Mouse (Mus musculus) cerebellum, adult 2 months (tissue): ENCODE data around the gene Pde9a. TPM values are rescaled to one million over a fixed set of nuclear protein-coding genes. Genes with fewer than 3 reads are reported as not detected.

Source experiments
- DNase-seq, 2 experiments: peaks; one replicate each; pipeline ENCODE4 v3.0.0; 2021
- H3K27ac ChIP-seq: fragments of 200-500 bp; 2 replicates; pipeline ENCODE4 v1.5.1; 2012; ENCODE audit warnings: low read length, control low read depth, inconsistent platforms; ENCODE audit not compliant: insufficient read depth
- H3K27me3 ChIP-seq: fragments of 200-500 bp; 2 replicates; pipeline ENCODE4 v1.6.1; 2012; ENCODE audit warnings: inconsistent platforms, mild to moderate bottlenecking, low read length, moderate library complexity; ENCODE audit not compliant: control insufficient read depth, insufficient read depth
- H3K4me1 ChIP-seq: fragments of 200-500 bp; 2 replicates; pipeline ENCODE4 v1.6.1; 2011; ENCODE audit warnings: low read length; ENCODE audit not compliant: control insufficient read depth, insufficient read depth
- H3K4me3 ChIP-seq: fragments of 200-500 bp; replicated peaks from 2 replicates; pipeline ENCODE3; 2011; ENCODE audit warnings: mild to moderate bottlenecking, low read depth, low read length, control low read depth; ENCODE audit not compliant: insufficient read depth
- CTCF ChIP-seq: fragments of 200-500 bp; IDR thresholded peaks from 2 replicates; pipeline ENCODE4 v1.5.1; 2011; ENCODE audit warnings: low read depth, mild to moderate bottlenecking, control low read depth, low read length, moderate library complexity, borderline replicate concordance; ENCODE audit not compliant: insufficient read depth
- POLR2A ChIP-seq: fragments of 200-500 bp; IDR thresholded peaks from 2 replicates; pipeline ENCODE4 v1.6.1; 2011; ENCODE audit warnings: low read length, control low read depth, borderline replicate concordance; ENCODE audit not compliant: insufficient read depth
- WGBS: fragments of 180-500 bp; shearing (Covaris S2); methylation state at CpG from one replicate; pipeline ENCODE4 v1.1.7; 2018; 5-methylcytosine and 5-hydroxymethylcytosine counted together
- polyA plus RNA-seq: library from polyadenylated mRNA; depleted of rRNA; stranded (reverse); fragments of >200 nt; gene quantifications from 2 replicates; pipeline ENCODE4 v1.2.3, GENCODE M21; 2012

The Pde9a gene
- polyA plus RNA-seq, 1 experiment: 83.1 TPM

- Histone ChIP-seq H3K4me1 (no peaks in the 10 kb centered on the region), H3K4me3 (no peak overlapping the region), H3K27ac (no peak overlapping the region), H3K27me3 (no peaks in the 10 kb centered on the region)
- 67% methylated on average over 10 of the region's 10 CpGs for whole genome bisulfite sequencing
- TF ChIP-seq POLR2A: no peak
- no peak for TF ChIP-seq CTCF
- DNase-seq: no peak
Observed at GRCm38 (mm10) chr17:31486616-31487198, 100.7 kb downstream of the Pde9a start.

GRCm38 (mm10) chr17:31487433-31488060 is 101.5 kb downstream of the Pde9a start:
- no peak for TF ChIP-seq CTCF
- TF ChIP-seq POLR2A: no peak

GRCm38 (mm10) chr17:31491355-31491754 is 105.3 kb downstream of the Pde9a start:
- TF ChIP-seq POLR2A (no peak), CTCF (no peak)
- peaks cover 4% of the 10 kb centered on the region for H3K4me1 ChIP-seq
- H3K4me3 ChIP-seq: no peak overlapping the region
- DNase-seq: no peak
- no peaks in the 10 kb centered on the region for H3K27me3 ChIP-seq
- H3K27ac ChIP-seq: no peak overlapping the region

More at GRCm38 (mm10) chr17:31487433-31488060, 101.5 kb downstream of the Pde9a start:
- DNase-seq: no peak
- H3K27me3 ChIP-seq: no peaks in the 10 kb centered on the region
- H3K27ac ChIP-seq: no peak overlapping the region
- 66% methylated on average over 6 of the region's 6 CpGs for WGBS
- no peak overlapping the region for H3K4me3 ChIP-seq
- peaks cover 2% of the 10 kb centered on the region; the same call in 1 of the 2 replicates for H3K4me1 ChIP-seq

- Histone ChIP-seq H3K4me1 (peaks cover 11% of the 10 kb centered on the region), H3K27ac (no peak overlapping the region), H3K27me3 (no peaks in the 10 kb centered on the region), H3K4me3 (no peak overlapping the region)
- DNase-seq: peak; percentile 81
- TF ChIP-seq POLR2A (no peak), CTCF (peak; percentile 97)
- WGBS: 0% methylated on average over 2 of the region's 2 CpGs
Observed at GRCm38 (mm10) chr17:31492416-31492815, 106.4 kb downstream of the Pde9a start.

GRCm38 (mm10) chr17:31494989-31495388 is 109.0 kb downstream of the Pde9a start:
- Histone ChIP-seq H3K27me3 (no peaks in the 10 kb centered on the region), H3K4me3 (no peak overlapping the region), H3K4me1 (peaks cover 28% of the 10 kb centered on the region), H3K27ac (no peak overlapping the region)
- 81% methylated on average over 1 of the region's 1 CpGs for WGBS
- DNase-seq: no peak
- no peak for TF ChIP-seq CTCF
- TF ChIP-seq POLR2A: no peak

DNA sequence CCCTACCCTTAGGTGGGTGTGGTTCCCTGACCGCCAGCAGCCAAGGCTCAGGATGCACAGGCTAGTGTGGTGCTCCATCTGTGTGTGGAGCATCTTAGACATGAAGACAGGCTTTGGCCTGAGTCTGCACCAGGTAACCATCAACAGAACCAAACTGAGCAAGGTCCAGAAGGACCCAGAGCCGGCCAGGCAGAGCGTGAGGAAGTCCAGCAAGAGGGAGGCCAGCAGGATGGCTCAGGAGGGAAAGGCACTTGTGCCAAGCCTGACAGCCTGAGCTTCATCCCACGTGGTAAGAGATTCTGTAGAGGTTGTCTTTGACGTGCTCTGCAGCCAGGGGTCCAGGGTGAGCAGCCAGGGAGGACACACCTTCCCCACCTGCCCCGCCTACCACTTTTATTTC is 111.7 kb downstream of the Pde9a start:
- H3K4me1 ChIP-seq: peaks cover 32% of the 10 kb centered on the region
- H3K4me3 ChIP-seq: no peak overlapping the region
- no peaks in the 10 kb centered on the region for H3K27me3 ChIP-seq
- TF ChIP-seq CTCF: no peak
- TF ChIP-seq POLR2A: no peak
- peak; percentile 57 to 76 for DNase-seq
- WGBS: 39% methylated on average over 6 of the region's 6 CpGs
- peak overlapping the region; percentile 4; the same call in 1 of the 2 replicates for H3K27ac ChIP-seq

DNA sequence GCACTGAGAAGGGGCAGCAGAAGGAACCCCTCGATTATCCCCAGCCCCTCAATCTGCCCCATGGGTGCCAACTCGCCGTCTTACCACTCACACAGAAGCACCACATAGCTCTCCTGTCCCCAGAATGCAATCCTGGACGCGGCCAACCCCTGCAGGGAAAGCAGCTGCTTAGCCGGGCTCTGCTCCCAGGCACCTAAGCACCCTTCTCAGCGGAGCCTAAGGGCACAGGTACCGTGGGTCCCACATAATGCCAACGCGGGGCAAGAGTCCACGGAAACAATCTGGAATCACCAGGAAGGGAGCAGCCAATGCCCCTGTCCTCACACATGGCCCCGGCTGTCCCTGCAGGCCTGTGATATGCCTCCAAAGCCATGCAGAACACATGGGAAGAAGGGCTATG is 113.7 kb downstream of the Pde9a start:
- Histone ChIP-seq H3K27ac (no peak overlapping the region), H3K4me1 (peaks cover 47% of the 10 kb centered on the region), H3K4me3 (no peak overlapping the region), H3K27me3 (no peaks in the 10 kb centered on the region)
- DNase-seq: peak; percentile 48 to 50
- WGBS: 20% methylated on average over 12 of the region's 12 CpGs
- TF ChIP-seq CTCF (no peak), POLR2A (no peak)

- 40% methylated on average over 8 of the region's 8 CpGs for WGBS
- TF ChIP-seq CTCF (no peak), POLR2A (no peak)
- peak in 1 of 2 experiments; percentile 40 for DNase-seq
- Histone ChIP-seq H3K27me3 (no peaks in the 10 kb centered on the region), H3K4me1 (peaks cover 48% of the 10 kb centered on the region), H3K27ac (no peak overlapping the region), H3K4me3 (no peak overlapping the region)
Observed at GRCm38 (mm10) chr17:31500416-31500815, 114.4 kb downstream of the Pde9a start.
